Mouse (Mus musculus) bone marrow, adult 2 months (tissue): ENCODE data around the gene Ift140.

Experiments used
- CTCF ChIP-seq: fragments of 200-500 bp; IDR thresholded peaks from 2 replicates; pipeline ENCODE4 v1.5.1; 2011; ENCODE audit warnings: low read length, control low read depth; ENCODE audit not compliant: control insufficient read depth, insufficient read depth
- POLR2A ChIP-seq: fragments of 200-500 bp; IDR thresholded peaks from 2 replicates; pipeline ENCODE4 v1.6.1; 2011; ENCODE audit warnings: low read depth, mild to moderate bottlenecking, control low read depth, low read length, borderline replicate concordance; ENCODE audit not compliant: control insufficient read depth

GRCm38 (mm10) chr17:25130060-25130459, 114.2 kb downstream of the Ift140 start:
- no peak for TF ChIP-seq CTCF
- TF ChIP-seq POLR2A = no peak
